Mouse (Mus musculus): Measurements from ENCODE around the gene Cand1. TPM values are rescaled to one million over a fixed set of nuclear protein-coding genes. Genes with fewer than 3 reads are reported as not detected.

Cand1 gene
- total RNA-seq (2021): 100 to 1,000 TPM; 144 to 158 TPM
- long read RNA-seq, experiment 1, full-length matches to known transcripts: 117 of 138 reads
- long read RNA-seq, experiment 1, partial matches to known transcripts: 11 of 138 reads
- long read RNA-seq, experiment 1, other reads (novel, unspliced or antisense): 10 of 138 reads
- long read RNA-seq, experiment 2, full-length matches to known transcripts: 105 of 120 reads
- long read RNA-seq, experiment 2, partial matches to known transcripts: 9 of 120 reads
- long read RNA-seq, experiment 2, other reads (novel, unspliced or antisense): 6 of 120 reads

- intact Hi-C loops (cut with DNase I): loop anchor here (5.0 kb wide), 1 partner anchor 212 kb away; the partner anchor contains the start of gene Grip1
- peak within 1 kb of the TSS; percentile 99 for H3K27ac ChIP-seq
- H3K4me3 ChIP-seq: peak within 1 kb of the TSS; percentile 92
- TF ChIP-seq CTCF (IDR thresholded peaks at IDR 0.05): no peak
- peak; percentile 100 for DNase-seq (ENCODE audit: extremely low spot score in 1 of 2, low spot score in 2 of 2)
These were observed at the start of gene Cand1 for GRCm38 (mm10) chr10:119239969-119240721. TSS of gene Cand1 (minus strand) at chr10:119240055.

GRCm38 (mm10) chr10:119278871-119279270, 39.0 kb upstream of the Cand1 start:
- no peak for TF ChIP-seq CTCF (IDR thresholded peaks at IDR 0.05)
- no peak overlapping the region for H3K27ac ChIP-seq
- H3K4me3 ChIP-seq: no peak overlapping the region
- no peak for DNase-seq (ENCODE audit: extremely low spot score in 1 of 2, low spot score in 2 of 2)
- intact Hi-C loops (cut with DNase I): no loop called here

GRCm38 (mm10) chr10:119274333-119274732, 34.5 kb upstream of the Cand1 start:
- intact Hi-C loops (cut with DNase I): no loop called here
- no peak for TF ChIP-seq CTCF (IDR thresholded peaks at IDR 0.05)

DNA sequence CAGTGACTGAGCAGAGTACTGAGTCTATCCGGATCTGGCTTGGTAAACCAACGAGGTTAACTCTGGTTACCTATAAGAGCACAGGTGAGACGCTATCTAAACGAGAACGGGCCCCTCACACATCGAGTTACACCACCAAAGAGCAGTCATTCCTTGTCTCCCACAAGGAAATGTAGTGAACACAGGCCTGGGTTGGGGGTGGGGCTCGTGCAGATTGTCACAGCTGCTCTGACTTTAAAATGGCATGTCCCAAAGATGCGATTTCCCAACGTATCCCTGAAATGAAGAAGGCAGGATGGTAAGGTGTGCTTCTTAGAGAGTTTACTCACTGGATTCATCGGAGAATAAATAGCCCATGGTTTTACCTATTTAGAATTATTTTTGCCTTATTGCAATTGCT, 32.7 kb upstream of the Cand1 start:
- TF ChIP-seq CTCF (IDR thresholded peaks at IDR 0.05): no peak
- no peak overlapping the region for H3K4me3 ChIP-seq
- no peak for DNase-seq (ENCODE audit: extremely low spot score in 1 of 2, low spot score in 2 of 2)
- intact Hi-C loops (cut with DNase I): no loop called here
- H3K27ac ChIP-seq: no peak overlapping the region

More at GRCm38 (mm10) chr10:119274333-119274732, 34.5 kb upstream of the Cand1 start:
- H3K4me3 ChIP-seq: no peak overlapping the region
- no peak overlapping the region for H3K27ac ChIP-seq
- DNase-seq (ENCODE audit: extremely low spot score in 1 of 2, low spot score in 2 of 2): no peak

GRCm38 (mm10) chr10:119272005-119272404, 32.1 kb upstream of the Cand1 start:
- H3K27ac ChIP-seq: no peak overlapping the region
- no peak for TF ChIP-seq CTCF (IDR thresholded peaks at IDR 0.05)
- no peak overlapping the region for H3K4me3 ChIP-seq
- intact Hi-C loops (cut with DNase I): no loop called here
- no peak for DNase-seq (ENCODE audit: extremely low spot score in 1 of 2, low spot score in 2 of 2)

DNA sequence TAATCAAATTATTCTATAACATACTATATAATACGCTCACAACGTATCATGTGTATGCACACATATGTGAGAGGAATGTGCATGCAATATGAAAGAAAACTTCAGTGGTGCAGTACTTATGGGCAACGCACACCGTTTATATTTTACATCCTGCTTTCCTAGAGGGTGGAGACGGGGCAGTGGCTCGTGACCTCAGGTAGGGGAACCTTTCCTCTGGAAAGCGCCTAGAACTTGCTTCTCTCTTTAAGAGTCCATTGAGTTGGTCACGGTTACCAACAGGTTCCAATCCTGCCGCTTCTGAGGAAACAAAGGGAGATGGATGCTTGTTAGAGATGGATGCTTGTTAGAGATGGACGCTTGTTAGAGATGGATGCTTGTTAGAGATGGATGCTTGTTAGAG, 31.2 kb upstream of the Cand1 start:
- no peak overlapping the region for H3K4me3 ChIP-seq
- intact Hi-C loops (cut with DNase I): no loop called here
- TF ChIP-seq CTCF (IDR thresholded peaks at IDR 0.05): no peak
- no peak overlapping the region for H3K27ac ChIP-seq
- no peak for DNase-seq (ENCODE audit: extremely low spot score in 1 of 2, low spot score in 2 of 2)

- H3K27ac ChIP-seq: no peak overlapping the region
- intact Hi-C loops (cut with DNase I): no loop called here
- TF ChIP-seq CTCF (IDR thresholded peaks at IDR 0.05): no peak
- H3K4me3 ChIP-seq: no peak overlapping the region
- no peak for DNase-seq (ENCODE audit: extremely low spot score in 1 of 2, low spot score in 2 of 2)
These were observed 30.6 kb upstream of the Cand1 start for GRCm38 (mm10) chr10:119270384-119270985.

DNA sequence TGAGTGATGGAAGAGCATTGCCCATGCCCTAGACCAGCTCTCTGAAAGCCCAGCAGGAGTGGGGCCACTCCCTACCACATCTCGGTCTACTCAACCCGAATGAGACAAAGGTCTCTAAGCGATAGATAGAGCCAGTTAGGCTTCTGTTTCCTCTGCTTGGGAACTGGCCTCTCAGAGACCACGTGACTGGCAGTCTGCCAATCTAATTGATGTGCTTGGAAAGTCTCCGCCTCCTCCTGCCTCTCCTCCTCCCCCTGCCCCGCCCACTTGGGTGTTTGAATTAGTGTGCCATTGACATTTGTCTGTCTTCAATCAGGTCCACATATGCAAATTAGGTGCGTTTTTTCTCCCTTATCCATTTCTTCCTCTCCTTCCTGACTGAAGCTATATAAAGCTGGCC, 24.9 kb upstream of the Cand1 start:
- H3K4me3 ChIP-seq: no peak overlapping the region
- H3K27ac ChIP-seq: no peak overlapping the region
- intact Hi-C loops (cut with DNase I): no loop called here
- TF ChIP-seq CTCF (IDR thresholded peaks at IDR 0.05): no peak
- no peak for DNase-seq (ENCODE audit: extremely low spot score in 1 of 2, low spot score in 2 of 2)

GRCm38 (mm10) chr10:119262821-119263220, 23.0 kb upstream of the Cand1 start:
- no peak for TF ChIP-seq CTCF (IDR thresholded peaks at IDR 0.05)
- DNase-seq (ENCODE audit: extremely low spot score in 1 of 2, low spot score in 2 of 2): no peak
- intact Hi-C loops (cut with DNase I): no loop called here

GRCm38 (mm10) chr10:119257876-119258275, 18.0 kb upstream of the Cand1 start:
- H3K4me3 ChIP-seq: no peak overlapping the region
- TF ChIP-seq CTCF (IDR thresholded peaks at IDR 0.05): no peak
- H3K27ac ChIP-seq: no peak overlapping the region
- DNase-seq (ENCODE audit: extremely low spot score in 1 of 2, low spot score in 2 of 2): no peak
- intact Hi-C loops (cut with DNase I): no loop called here

More at GRCm38 (mm10) chr10:119262821-119263220, 23.0 kb upstream of the Cand1 start:
- H3K27ac ChIP-seq: no peak overlapping the region
- H3K4me3 ChIP-seq: no peak overlapping the region

DNA sequence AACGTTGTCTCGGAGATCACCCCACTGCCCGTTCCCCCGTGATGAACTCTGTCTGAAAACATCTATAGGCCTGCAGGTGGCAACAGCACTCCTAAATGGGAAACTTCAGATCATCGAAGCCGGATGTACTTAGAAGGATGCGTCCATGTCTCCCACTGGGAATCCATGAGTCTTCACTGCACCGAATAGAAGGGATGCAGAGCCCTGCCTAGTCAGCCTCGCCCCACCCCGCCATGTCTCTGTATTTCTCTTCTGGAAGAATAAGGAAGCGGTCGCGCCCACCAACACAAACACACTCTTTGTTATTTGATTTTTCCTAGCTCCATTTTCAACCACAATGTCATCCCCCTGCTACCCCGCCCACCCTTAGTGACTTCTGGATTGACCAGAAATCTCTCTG, 4.3 kb upstream of the Cand1 start:
- TF ChIP-seq CTCF (IDR thresholded peaks at IDR 0.05): no peak; the same call in none of the 2 replicates
- Histone ChIP-seq H3K4me3 (no peak overlapping the region), H3K27ac (no peak overlapping the region)
- DNase-seq (ENCODE audit: extremely low spot score in 1 of 2, low spot score in 2 of 2): no peak
- intact Hi-C loops (cut with DNase I): loop anchor here (5.0 kb wide), 1 partner anchor 208 kb away; the partner anchor contains the start of gene Grip1

GRCm38 (mm10) chr10:119240722-119241089, 851 bp upstream of the Cand1 start:
- TF ChIP-seq CTCF (IDR thresholded peaks at IDR 0.05): no peak
- Histone ChIP-seq H3K4me3 (peak overlapping the region; percentile 92), H3K27ac (peak overlapping the region; percentile 99)
- intact Hi-C loops (cut with DNase I): loop anchor here (5.0 kb wide), 1 partner anchor 212 kb away; the partner anchor contains the start of gene Grip1
- DNase-seq (ENCODE audit: extremely low spot score in 1 of 2, low spot score in 2 of 2): peak in 1 of 2 experiments; percentile 31

Data from left cerebral cortex, adult 2 months (tissue).